Mouse (Mus musculus) myocyte (in vitro differentiated cells): ENCODE measurements around the gene Pdia5. TPM values are rescaled to one million over a fixed set of nuclear protein-coding genes. Genes with fewer than 3 reads are reported as not detected.

Source experiments
- H3K27me3 ChIP-seq: one replicate; pipeline ENCODE4 v1.6.1; 2011; ENCODE audit not compliant: control insufficient read depth, insufficient read depth, insufficient read length
- H3K36me3 ChIP-seq: one replicate; pipeline ENCODE4 v1.6.1; 2011; ENCODE audit not compliant: control insufficient read depth, insufficient read depth
- H3K4me2 ChIP-seq: one replicate; pipeline ENCODE4 v1.6.1; 2011; ENCODE audit warnings: low read depth, control low read depth
- H3K4me3 ChIP-seq: one replicate; pipeline ENCODE4 v1.5.1; 2011; ENCODE audit warnings: mild to moderate bottlenecking, control low read depth, moderate library complexity
- H3K79me2 ChIP-seq: one replicate; pipeline ENCODE4 v1.6.1; 2011; ENCODE audit not compliant: control insufficient read depth, insufficient read depth
- H3ac ChIP-seq: one replicate; pipeline ENCODE4 v1.6.1; 2011; ENCODE audit not compliant: control insufficient read depth, insufficient read length
- CEBPB ChIP-seq: IDR thresholded peaks from 2 replicates; pipeline ENCODE4 v1.6.1; 2011; ENCODE audit warnings: mild to moderate bottlenecking, moderate library complexity; ENCODE audit not compliant: poor library complexity, insufficient read depth, severe bottlenecking
- E2F4 ChIP-seq: IDR thresholded peaks from one replicate; pipeline ENCODE4 v1.6.1; 2011; ENCODE audit warnings: mild to moderate bottlenecking, control low read depth, moderate library complexity; ENCODE audit not compliant: insufficient read depth
- MAX ChIP-seq: IDR thresholded peaks from one replicate; pipeline ENCODE4 v1.6.1; 2011; ENCODE audit warnings: low read depth, mild to moderate bottlenecking, control low read depth
- MYOD1 ChIP-seq, 3 experiments: IDR thresholded peaks; one replicate each; pipeline ENCODE4 v1.6.1; 2011; ENCODE audit warnings: control low read depth in 2 of 3, low read depth in 2 of 3, mild to moderate bottlenecking in 2 of 3, moderate library complexity in 1 of 3; ENCODE audit not compliant: insufficient read length in 2 of 3, control insufficient read depth in 1 of 3
- MYOG ChIP-seq, 3 experiments: IDR thresholded peaks; one replicate each; pipeline ENCODE4 v1.6.1; 2011; ENCODE audit warnings: control low read depth in 2 of 3, low read depth in 2 of 3, mild to moderate bottlenecking in 2 of 3; ENCODE audit not compliant: insufficient read length in 2 of 3, control insufficient read depth in 1 of 3, insufficient read depth in 1 of 3
- POLR2A ChIP-seq: IDR thresholded peaks from one replicate; pipeline ENCODE4 v1.6.1; 2011; ENCODE audit warnings: low read depth, mild to moderate bottlenecking, control low read depth, moderate library complexity; ENCODE audit not compliant: insufficient read length
- POLR2AphosphoS2 ChIP-seq: IDR thresholded peaks from one replicate; pipeline ENCODE4 v1.6.1; 2011; ENCODE audit warnings: low read depth, control low read depth; ENCODE audit not compliant: insufficient read length
- REST ChIP-seq: IDR thresholded peaks from one replicate; pipeline ENCODE4 v1.6.1; 2011; ENCODE audit warnings: mild to moderate bottlenecking, control low read depth, moderate library complexity; ENCODE audit not compliant: insufficient read depth, insufficient read length
- SRF ChIP-seq: IDR thresholded peaks from one replicate; pipeline ENCODE4 v1.6.1; 2011; ENCODE audit warnings: low read depth; ENCODE audit not compliant: control insufficient read depth, insufficient read length
- TCF12 ChIP-seq: IDR thresholded peaks from one replicate; pipeline ENCODE4 v1.6.1; 2011; ENCODE audit warnings: mild to moderate bottlenecking, control low read depth; ENCODE audit not compliant: poor library complexity, insufficient read depth, severe bottlenecking
- TCF3 ChIP-seq: IDR thresholded peaks from one replicate; pipeline ENCODE4 v1.6.1; 2011; ENCODE audit warnings: low read depth, control low read depth; ENCODE audit not compliant: insufficient read length
- USF1 ChIP-seq: IDR thresholded peaks from one replicate; pipeline ENCODE4 v1.6.1; 2011; ENCODE audit warnings: low read depth, mild to moderate bottlenecking, control low read depth, moderate library complexity
- polyA plus RNA-seq: library from polyadenylated mRNA; unstranded; fragments of >200 nt; fragmentation: generic; extraction: Trizol; gene quantifications from one replicate; pipeline ENCODE4 v1.2.1, GENCODE M21; 2012; ENCODE audit warnings: missing spikeins

The Pdia5 gene
- polyA plus RNA-seq, 1 experiment: 16.2 TPM

GRCm38 (mm10) chr16:35405348-35406080 is 85.2 kb downstream of the Pdia5 start:
- no peak overlapping the region for H3K4me3 ChIP-seq
- no peaks in the 10 kb centered on the region for H3K36me3 ChIP-seq
- H3K4me2 ChIP-seq: no peak overlapping the region
- no peaks in the 10 kb centered on the region for H3K79me2 ChIP-seq
- no peaks in the 10 kb centered on the region for H3K27me3 ChIP-seq
- no peak overlapping the region for H3ac ChIP-seq
- no peak for TF ChIP-seq USF1
- no peak for TF ChIP-seq MYOD1 (IDR thresholded peaks at IDR 0.05; ENCODE audit: control insufficient read depth in 1 of 3, insufficient read length in 2 of 3, low read depth in 2 of 3)
- no peak for TF ChIP-seq SRF
- TF ChIP-seq MYOG (IDR thresholded peaks at IDR 0.05; ENCODE audit: control insufficient read depth in 1 of 3, insufficient read depth in 1 of 3, insufficient read length in 2 of 3, low read depth in 2 of 3): no peak
- TF ChIP-seq POLR2A: no peak
- TF ChIP-seq E2F4: no peak
- TF ChIP-seq REST: no peak
- TF ChIP-seq POLR2AphosphoS2: no peak
- no peak for TF ChIP-seq TCF12
- no peak for TF ChIP-seq CEBPB
- TF ChIP-seq MAX: no peak
- TF ChIP-seq TCF3: no peak

GRCm38 (mm10) chr16:35404864-35405263 is 85.8 kb downstream of the Pdia5 start:
- H3K79me2 ChIP-seq: no peaks in the 10 kb centered on the region
- no peak overlapping the region for H3K4me3 ChIP-seq
- no peak overlapping the region for H3K4me2 ChIP-seq
- no peak overlapping the region for H3ac ChIP-seq
- H3K27me3 ChIP-seq: no peaks in the 10 kb centered on the region
- TF ChIP-seq REST (no peak), USF1 (no peak), CEBPB (no peak)
- H3K36me3 ChIP-seq: no peaks in the 10 kb centered on the region

DNA sequence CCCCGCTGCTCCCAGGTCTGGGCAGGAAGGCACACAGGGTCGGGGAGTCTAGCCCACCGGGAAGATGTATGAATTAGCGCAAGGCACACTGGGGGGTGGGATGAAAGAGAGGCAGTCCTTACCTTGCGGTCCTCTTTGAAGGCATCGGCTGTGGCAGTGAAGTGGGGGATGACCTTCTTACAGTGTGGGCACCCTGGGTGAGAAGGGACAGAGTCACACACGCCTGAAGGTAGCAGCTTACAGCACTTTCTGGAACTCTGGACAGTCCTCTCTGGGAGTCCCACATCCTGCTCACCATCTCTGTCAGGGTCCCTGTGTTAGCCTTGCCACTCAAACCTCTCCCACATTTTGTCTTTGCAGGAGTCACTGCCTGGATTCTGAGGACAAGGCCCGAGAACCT is 86.8 kb downstream of the Pdia5 start:
- Histone ChIP-seq H3K27me3 (no peaks in the 10 kb centered on the region), H3K4me3 (no peak overlapping the region), H3K4me2 (no peak overlapping the region), H3ac (no peak overlapping the region), H3K36me3 (no peaks in the 10 kb centered on the region), H3K79me2 (no peaks in the 10 kb centered on the region)
- TF ChIP-seq MAX: no peak
- TF ChIP-seq POLR2AphosphoS2: no peak
- TF ChIP-seq CEBPB: no peak
- no peak for TF ChIP-seq TCF12
- TF ChIP-seq MYOG (IDR thresholded peaks at IDR 0.05; ENCODE audit: control insufficient read depth in 1 of 3, insufficient read depth in 1 of 3, insufficient read length in 2 of 3, low read depth in 2 of 3): no peak
- TF ChIP-seq TCF3: no peak
- TF ChIP-seq E2F4: no peak
- no peak for TF ChIP-seq POLR2A
- no peak for TF ChIP-seq SRF
- TF ChIP-seq REST: no peak

DNA sequence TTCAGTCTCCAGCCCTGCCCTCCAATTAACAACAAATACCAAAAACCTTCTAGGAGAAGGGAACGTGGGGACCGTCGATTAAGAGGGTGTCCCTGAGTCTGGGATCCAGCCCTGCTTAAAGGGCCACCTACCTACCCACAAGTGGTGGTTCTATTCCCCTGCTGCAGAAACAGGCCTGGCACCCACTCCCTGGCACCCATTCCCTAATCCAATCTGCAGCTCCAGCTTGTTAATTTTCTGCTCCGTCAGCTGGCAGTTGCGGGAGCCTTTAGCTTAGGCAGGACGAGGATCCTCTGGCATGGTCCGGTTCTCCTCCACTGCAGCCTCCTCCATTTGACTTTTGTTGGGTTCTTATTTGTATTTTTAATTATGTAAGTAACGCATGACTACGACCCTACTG is 87.3 kb downstream of the Pdia5 start:
- Histone ChIP-seq H3K79me2 (no peaks in the 10 kb centered on the region), H3K4me3 (no peak overlapping the region), H3ac (no peak overlapping the region), H3K4me2 (no peak overlapping the region), H3K27me3 (no peaks in the 10 kb centered on the region), H3K36me3 (no peaks in the 10 kb centered on the region)
- no peak for TF ChIP-seq REST

DNA sequence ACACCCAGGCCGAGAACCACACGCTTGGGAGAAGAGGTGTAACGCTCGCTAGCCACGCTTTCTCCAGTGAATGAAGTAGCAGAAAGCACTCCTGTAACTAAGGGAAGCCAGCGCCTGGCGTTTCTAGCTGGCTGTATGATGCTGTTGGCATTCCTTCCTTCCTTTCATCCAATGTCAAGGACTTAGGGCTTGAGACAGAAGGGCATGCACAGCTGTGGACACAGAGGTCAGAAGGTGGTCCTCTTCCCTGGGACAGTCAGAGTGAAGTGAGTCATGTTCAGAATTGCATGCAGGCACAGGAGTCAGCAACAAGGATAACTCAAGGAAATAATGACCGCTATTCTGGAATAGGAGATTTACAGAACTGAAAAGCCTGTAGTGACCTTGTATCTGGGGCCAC is 97.9 kb downstream of the Pdia5 start:
- no peak overlapping the region for H3K4me3 ChIP-seq
- H3ac ChIP-seq: no peak overlapping the region
- no peaks in the 10 kb centered on the region for H3K27me3 ChIP-seq
- H3K79me2 ChIP-seq: no peaks in the 10 kb centered on the region
- peaks cover 5% of the 10 kb centered on the region for H3K36me3 ChIP-seq
- H3K4me2 ChIP-seq: no peak overlapping the region
- TF ChIP-seq MYOD1 (IDR thresholded peaks at IDR 0.05; ENCODE audit: control insufficient read depth in 1 of 3, insufficient read length in 2 of 3, low read depth in 2 of 3) (peak in 2 of 3 experiments; percentile 32 to 33), USF1 (no peak), CEBPB (no peak)

DNA sequence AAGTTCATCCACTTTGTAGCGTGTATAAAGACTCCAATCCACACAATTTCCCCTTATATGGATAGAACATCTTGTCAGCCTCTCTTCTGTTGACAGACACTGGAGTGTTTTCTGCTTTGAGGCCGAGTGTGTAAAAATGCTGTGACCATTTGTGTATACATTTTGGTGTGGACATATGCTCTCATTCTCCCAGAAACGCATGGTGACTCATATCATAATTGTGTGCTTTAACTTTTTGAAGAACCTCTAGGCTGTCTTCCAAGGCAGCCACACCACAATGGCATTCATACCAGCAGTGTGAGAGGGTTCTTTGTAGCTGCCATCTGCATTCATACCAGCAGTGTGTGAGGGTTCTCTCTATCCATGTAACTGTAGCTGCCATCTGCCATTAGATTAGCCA is 105.0 kb downstream of the Pdia5 start:
- no peak for TF ChIP-seq REST
- no peak for TF ChIP-seq TCF12
- no peak for TF ChIP-seq E2F4
- no peak for TF ChIP-seq POLR2A
- no peak for TF ChIP-seq MAX
- no peak for TF ChIP-seq TCF3
- no peak for TF ChIP-seq CEBPB
- no peak for TF ChIP-seq MYOD1 (IDR thresholded peaks at IDR 0.05; ENCODE audit: control insufficient read depth in 1 of 3, insufficient read length in 2 of 3, low read depth in 2 of 3)
- no peak for TF ChIP-seq USF1
- TF ChIP-seq SRF: no peak
- no peaks in the 10 kb centered on the region for H3K79me2 ChIP-seq

More for the DNA sequence above, 105.0 kb downstream of the Pdia5 start:
- Histone ChIP-seq H3K4me3 (no peak overlapping the region), H3ac (no peak overlapping the region), H3K36me3 (no peaks in the 10 kb centered on the region), H3K27me3 (no peaks in the 10 kb centered on the region), H3K4me2 (no peak overlapping the region)
